Mouse (Mus musculus) CD4-positive, CD25-positive, alpha-beta regulatory T cell, adult 4 months (primary cell): ENCODE data around the gene Unc13b. TPM values are rescaled to one million over a fixed set of nuclear protein-coding genes. Genes with fewer than 3 reads are reported as not detected.

Experiments
- ATAC-seq: one replicate; pipeline ENCODE4 v1.8.0; 2017
- polyA plus RNA-seq, 2 experiments: library from polyadenylated mRNA; unstranded; fragments of 100-300 nt; shearing (Covaris generic); gene quantifications; one replicate each; pipeline ENCODE4 v1.2.1; 2017

Unc13b gene
- polyA plus RNA-seq: under 1 TPM; 0.05 to 0.29 TPM

DNA sequence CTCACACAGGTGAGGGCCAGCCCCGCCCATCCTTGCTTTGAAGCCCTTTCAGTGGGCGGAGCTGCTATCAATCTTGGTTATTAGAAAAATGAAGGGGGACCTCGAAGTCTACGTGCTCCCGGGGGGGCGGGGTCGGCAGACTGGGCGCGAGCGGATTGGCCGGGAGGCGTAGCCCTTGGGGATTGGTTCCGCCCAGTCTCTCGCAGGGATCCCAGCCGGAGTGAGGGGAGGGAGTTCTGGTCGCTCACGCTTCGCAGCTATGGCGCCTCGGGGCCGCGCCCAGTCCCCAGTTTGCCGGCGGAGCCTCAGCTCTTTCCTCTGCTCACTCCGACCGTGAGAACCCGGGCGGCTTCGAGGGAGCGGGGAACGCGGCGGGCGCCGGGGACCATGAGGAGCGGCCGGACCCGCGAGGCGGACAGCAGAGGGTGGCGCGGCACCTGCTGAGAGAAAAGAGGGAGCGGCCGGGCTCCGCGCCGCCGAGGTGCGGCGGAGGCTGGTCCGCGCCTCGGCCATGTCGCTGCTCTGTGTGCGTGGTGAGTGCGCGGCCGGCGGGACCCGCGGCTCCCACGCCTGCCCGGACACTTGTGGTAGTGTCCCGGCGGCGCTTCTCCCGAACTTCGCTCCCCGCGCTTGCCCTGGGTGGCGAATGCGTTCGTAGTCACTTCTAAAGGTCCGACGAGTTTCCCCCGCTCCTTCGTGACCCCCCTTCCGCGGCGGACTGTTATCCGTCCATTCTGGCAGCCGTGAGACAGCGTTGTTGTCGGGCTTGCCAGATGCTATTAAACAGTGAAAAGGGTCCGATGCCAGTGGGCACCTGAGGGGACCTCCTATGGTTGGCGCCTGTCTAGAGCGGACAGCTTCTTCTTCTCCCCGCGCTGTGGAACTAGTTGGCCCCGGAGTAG, at the start of gene Unc13b:
TSS of gene Unc13b (plus strand) at position 201 of the 902 bp plus-strand sequence.
- ATAC-seq: peak; percentile 95

DNA sequence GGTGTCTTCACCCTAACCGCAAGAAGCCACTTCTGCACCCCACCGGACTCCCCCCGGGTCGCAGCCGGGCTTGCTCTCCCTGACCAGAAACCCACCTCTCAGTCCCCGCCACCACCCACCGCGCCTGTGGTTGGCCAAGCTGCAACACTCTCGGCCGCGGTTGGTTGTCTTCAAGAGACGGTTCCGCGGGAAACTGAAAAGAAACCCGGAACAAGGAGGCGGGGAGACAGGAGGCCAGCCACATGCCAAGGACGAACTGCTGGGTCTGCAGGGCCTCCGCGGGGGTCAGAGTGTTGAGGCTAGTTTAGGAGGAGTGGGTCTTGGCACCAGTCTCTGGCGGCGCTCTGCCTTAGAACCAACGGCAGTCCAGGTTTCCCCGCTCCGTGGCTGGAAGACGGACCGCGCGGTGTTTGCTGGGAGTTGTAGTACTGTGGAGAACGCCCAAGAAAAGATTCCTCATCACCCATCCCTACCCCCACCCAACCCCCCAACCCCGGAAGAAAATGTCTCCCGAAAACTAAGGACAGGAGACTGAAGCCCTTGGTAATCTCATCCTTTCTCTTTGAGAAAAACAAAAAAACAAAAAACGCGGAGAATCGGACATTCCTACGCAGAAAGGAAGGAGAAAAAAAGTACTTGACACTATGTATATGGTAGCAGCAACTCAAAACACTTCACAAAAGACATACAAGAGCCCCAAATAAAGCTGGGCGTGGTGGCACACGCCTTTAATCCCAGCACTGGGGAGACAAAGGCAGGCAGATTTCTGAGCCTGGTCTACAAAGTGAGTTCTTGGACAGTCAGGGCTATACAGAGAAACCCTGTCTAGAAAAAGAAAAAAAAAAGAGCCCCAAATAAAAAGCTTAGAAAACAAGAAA, 48.4 kb upstream of the Unc13b start, which contains the start of gene Fancg:
TSS of gene Fancg (minus strand) at position 346 of the 878 bp plus-strand sequence.
- peak; percentile 92 for ATAC-seq

DNA sequence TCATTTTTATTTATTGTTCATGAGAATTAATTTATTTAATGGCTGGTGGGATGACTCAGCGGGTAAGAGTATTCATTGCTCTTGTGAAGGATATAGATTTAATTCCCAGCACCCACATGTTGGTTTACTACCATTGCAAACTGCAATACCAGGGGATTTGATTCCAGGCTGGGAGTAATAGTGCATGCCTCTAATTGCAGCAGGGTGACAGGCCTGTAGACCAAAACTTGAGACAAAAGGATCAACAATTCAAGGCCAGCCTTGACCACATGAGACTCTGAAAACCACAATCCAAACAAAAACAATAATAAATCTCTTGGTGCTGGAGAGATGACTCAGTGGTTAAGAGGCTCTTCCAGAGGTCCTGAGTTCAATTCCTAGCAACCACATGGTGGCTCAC, 46.7 kb upstream of the Unc13b start:
- ATAC-seq: no peak

DNA sequence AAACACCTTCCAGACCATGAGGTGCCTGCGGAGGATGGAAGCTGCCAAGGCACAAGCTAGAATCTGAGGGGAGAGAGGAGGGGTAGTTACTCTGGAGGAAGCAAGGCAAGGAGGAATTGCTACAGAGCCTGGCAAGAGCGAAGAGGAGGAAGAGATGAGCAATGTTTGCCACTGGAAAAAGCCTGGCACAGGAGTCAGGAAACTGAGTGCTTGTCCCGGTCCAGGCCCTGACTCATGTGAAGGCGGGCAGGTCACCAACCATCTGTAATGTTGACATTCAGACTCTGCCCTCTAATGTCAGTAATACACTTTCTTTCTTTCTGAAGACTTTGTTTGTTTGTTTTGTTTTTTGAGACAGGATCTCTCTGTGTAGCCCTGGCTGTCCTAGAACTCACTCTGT, 40.6 kb upstream of the Unc13b start:
- ATAC-seq: no peak

DNA sequence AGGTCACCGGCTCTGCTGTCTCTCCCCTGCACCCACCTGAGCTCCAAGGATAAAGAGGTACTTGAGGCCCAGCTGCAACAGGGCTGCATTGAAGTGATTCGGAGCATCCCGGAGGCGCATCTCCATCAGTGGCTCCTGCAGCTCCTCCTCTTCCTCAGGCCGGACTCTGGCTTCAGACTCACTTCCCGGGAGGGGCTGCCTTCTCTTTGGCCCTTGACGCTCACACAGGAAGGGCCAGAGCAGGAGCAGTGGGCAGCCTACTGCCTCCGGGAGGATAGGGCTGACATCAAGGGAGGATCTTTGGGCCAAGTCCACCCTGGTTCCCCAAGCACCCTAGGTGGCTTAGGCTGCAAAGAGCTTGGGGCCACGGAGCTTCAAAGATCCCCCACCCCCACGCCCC, 39.6 kb upstream of the Unc13b start:
- ATAC-seq: no peak

DNA sequence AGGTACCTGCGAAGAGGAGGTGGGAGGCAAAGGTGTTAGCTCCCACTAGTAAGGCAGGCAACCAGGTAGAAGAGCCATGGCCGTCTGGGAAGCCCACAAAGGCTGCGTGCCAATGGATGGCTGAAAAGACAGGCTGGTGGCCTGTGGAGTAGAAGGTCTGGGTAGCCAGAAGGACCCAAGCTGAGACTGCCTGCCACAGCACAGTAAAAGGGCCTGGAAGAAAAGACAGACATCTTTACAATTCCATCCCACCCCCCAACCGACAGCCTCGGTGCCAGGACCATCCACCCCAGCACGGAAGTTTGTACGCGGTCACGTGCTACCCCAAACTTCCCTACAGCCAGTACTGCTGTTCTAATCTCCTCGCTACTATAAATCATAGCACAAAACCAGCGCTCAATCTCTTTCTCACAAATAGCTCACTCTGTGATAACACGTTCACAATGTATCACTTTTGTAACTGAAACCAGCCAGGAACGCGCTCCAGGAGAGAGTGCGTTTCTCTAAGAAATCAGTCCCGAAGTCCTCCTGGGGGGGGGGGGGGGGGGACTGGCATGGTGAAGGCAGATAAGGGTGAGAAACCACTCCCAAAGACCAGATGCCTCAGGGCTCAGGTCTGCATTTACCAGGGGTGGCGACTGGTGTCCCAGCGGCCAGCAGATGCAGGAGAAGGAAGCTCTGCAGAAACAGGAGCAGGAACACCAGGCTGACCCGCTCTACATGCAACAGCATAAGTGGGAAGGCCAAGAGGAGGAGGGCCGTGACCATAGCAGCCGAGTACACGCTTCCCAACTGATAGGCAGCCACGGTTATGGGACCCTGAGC, 38.9 kb upstream of the Unc13b start:
- ATAC-seq: no peak

DNA sequence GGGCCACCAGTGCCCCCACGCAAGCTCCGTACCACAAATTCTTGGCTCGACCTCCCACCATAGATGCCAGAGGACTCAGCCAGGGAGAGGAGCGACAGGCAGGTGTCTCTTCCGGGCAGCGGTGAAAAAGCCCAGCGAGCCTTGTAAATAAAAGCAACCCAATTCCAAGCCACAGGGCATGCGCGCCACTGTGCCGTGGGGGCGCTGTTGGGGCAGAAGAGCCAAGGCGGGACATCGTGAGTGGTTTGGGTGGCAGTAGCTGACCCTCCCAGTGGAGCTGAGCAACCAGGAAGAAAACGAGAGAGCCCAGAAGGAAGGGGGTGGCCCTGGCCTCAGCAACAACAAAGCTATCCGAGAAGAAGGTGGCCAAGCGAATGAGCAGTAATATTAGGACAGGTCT, 37.9 kb upstream of the Unc13b start:
- ATAC-seq: no peak

DNA sequence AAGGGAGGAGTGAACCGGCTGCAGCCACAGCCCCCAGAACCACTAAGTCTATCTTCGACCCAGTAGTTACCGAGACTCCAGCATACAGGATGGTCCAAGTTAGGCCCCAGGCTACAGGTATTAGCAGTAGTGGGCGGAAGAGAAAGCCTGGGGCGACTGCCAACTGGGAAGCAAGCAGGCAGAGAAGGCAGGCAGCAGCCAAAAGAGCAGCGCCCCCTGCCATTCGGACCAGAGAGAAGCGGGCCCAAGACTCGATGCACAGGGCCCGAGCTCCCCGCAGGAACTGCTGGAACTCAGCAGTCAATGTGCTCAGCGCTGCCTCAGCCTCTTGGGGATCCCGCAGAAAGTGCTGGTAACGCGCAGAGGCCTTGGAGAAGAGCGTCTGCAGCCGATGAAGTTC, 37.4 kb upstream of the Unc13b start:
- ATAC-seq: no peak

DNA sequence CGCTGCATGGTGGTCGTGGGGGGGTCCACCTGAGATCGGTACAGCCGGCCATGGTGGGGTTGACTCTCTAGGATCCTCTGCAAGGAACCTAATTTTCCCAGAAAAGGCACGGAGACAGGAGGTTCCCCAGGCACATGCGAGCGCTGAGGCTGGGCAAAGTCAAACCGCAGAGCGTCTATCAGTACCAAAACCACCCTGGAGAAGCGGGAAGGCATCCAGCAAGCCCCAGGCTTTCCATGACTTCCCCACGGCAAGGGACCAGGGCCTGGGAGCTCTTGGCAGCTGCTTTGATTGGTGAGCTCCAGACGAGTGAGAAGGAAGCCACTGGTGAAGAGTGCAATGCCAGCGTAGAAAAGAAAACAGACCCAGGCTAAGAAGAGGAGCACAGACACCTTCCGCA, 34.1 kb upstream of the Unc13b start:
- no peak for ATAC-seq

DNA sequence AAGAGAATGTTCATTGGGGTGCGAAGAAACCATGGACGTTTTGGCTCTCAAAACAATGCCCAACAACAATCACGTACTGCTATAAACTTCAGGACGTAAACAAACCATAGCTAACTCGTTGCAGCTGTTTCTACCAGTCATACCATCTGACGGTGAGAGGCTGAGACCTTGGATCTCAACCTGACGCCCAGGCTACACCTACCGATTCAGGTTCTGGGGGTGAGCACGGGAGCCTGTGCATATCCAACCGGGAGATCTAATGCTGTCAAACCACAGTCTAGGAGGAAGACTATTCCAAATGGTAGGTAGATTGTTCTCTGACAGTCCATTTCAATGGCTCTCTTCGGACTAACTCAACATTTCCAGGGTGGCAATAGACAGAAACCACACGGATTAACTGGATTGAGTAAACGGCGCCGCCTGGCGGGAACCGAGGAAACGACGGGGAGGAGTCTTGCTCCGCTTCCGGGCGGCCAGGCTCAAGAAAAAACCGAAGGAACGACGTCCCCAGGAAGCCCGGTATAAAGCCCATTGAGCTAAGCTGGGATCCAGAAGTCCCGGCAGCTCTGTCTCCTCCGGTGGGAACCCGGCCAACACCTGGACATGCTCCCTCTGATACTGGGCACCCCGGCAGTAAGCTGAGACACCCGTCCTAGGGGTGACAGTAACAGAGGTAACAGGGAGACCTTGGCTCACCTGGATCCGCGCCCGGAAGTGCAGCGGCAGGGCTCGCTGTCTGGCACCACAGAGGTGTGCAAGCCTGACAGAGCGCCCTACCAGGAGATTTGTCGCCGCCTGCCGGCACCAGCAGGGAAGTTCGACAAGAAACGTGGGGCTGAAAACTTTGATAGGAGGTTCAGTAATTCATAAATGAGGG, 33.4 kb upstream of the Unc13b start, which contains the start of gene Pigo:
TSS of gene Pigo (minus strand) at position 736 of the 877 bp plus-strand sequence.
- peak; percentile 95 for ATAC-seq

DNA sequence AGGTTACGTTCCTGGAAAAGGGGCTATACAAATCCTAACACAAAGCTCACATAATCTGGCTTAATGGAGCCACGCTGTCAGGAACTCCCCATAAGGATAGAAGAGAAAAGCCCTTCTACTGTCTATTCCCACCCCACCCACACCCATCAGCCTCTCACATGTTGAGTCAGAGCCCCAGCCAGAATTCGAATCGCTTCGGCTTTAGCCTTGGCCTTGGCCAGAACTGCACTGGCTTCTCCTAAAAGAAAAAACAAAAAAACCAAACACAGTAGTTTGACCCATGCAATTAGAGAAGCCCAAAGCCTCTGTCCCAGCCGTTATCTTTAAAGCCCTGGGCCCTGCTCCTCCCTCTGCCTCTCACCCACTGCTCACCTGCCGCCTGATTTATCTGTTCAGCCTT, 29.6 kb upstream of the Unc13b start:
- ATAC-seq: no peak

DNA sequence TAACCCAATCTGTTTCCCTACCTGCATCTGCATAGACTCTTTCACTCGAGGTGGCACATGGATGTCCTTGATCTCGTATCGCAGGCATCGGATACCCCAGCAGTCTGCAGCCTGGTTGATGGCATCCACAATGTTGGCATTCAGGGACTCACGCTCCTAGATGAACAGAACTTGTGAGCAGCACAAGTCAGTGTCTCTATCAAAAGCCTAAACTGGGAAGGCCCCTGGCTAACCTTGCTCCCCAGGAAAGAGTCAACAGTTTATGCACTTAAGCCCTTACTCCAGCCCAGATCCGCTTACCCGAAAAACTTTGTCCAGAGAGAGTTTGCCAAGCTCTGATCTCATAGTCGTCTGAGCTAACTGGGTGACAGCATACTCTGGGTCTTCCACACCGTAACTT, 29.0 kb upstream of the Unc13b start:
- ATAC-seq: no peak

DNA sequence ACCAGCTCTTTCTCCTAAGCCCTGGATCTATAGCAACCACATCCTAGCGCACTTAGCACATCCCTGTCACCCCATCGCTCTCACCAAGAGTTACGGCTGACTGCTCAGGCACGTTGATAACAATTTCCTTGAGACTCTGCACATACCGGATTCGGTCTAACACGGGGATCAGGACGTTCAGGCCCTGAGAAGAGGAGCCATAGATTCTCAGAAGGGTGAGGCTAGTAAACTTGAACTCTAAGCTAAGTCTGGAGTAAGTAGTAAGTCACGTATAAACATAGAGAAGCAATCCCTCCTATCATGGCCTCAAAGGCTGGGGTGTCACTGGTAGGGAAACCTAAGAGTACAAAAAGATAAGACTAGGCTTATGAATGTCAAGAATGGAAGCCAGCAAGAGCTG, 28.4 kb upstream of the Unc13b start:
- ATAC-seq: no peak

DNA sequence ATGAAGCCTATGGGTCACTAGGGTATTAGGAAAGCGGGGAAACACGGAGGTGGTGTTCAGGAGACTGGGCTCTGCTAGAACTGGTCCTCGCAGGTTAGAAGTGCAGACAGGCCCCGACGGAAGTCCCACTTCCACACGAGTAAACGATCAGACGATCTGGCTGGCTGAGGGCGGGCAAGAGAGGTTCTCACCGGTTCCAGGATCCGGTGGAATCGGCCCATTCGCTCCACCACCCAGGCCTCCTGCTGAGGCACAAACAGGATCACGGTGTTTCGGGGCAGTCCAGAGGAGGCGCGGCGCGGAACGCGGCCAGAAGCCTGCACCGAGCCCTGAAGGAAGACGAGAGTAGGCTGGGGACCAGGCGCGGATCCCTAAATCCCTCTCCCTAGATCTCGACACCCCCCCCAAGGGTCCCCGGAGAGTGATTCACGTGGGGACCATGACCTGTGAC, 27.9 kb upstream of the Unc13b start:
- peak; percentile 44 for ATAC-seq

DNA sequence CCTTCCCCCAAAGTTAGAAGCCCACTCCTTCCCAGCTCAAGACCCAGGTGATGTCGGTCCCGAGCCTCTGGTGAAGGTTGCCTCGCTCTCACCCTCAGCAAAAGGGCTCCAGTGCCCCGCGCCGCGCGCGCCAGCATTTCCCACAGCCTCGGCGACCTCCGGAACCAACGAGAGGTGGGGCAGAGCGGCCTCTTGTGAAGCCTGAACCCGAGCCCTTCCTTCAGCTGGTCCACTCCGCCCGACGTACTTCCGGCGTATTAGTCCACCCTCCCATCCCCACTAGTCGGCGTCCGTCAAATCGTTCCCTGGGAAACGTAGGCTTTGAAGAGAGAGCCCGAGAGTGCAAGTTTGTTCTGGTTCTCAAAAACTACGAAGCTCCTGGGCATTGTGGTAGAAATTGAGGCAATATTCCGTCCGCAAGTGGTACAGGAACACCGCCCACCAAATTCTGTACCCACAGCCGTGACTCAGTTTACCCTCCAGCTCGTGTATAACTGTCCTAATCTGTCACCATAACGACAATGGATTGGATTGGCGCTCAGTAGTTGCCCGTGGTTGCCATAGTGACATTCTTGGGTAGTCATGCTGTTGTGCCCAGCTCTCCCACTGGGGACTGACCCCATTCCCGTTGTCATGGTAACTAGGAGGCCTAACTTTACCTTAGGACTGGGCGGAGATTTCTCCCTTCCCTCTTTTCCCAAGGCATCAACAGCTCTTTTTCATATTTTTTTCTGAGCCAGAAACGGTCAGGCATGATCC, 27.3 kb upstream of the Unc13b start, which contains the start of gene Stoml2:
TSS of gene Stoml2 (minus strand) at position 474 of the 759 bp plus-strand sequence.
- peak; percentile 96 for ATAC-seq

DNA sequence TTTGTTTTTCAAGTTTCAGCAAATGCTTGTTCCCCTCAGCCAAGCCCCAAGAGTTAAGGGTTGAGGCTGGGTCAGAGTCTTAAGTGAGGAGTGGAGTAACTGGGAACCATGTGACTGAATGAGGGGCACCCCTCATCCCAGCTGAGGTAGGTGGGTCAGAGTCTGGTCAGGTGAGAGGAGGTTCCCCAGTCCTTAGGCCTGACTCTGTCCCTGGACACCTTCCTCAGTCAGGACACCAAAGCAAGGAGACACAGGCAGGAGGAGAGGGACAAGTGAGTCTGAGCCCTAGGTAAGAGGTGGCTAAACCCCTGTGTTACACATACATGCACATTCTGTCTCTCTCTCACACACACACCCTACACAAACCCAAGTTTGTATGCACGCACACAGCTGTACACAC, 26.3 kb upstream of the Unc13b start:
- ATAC-seq: no peak

DNA sequence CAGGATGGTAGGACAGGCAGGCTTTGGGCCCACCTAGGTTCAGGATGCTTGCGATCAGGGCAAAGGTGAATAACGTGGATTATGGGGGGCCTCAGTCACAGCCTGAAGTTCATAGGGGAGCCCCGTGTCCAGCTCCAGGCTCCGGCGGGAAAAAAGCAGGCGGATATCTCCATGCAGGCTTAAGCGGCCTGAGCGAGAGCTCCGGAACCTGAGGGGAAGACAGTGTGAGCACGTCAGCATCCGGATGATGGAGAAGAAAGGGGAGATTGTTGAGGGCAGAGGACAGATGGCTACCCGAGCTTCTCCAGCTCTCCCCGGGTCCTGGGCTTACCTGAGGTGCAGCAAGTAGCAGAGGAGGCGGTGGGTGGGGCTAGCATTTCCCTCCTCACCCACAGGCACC, 25.3 kb upstream of the Unc13b start:
- no peak for ATAC-seq

DNA sequence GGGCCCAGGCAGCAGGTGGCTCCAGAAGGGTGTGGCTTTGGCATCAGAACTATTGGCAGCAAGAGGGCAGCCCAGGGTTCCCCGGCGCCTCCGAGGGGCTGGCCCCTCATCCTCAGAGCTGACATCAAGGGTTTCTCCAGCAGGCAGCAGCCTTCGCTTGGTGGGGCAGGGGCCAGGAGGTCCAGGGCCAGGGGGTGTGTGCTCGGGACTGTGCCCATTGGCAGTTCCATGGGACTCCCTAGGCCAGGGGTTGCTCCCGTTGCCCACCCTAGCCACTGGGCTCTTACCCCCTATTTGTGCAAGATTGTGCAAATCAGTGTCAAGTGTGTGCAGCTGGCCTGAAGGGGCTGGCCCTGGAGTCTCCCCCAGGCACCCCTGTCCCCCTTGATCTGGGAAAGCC, 22.9 kb upstream of the Unc13b start:
- no peak for ATAC-seq

DNA sequence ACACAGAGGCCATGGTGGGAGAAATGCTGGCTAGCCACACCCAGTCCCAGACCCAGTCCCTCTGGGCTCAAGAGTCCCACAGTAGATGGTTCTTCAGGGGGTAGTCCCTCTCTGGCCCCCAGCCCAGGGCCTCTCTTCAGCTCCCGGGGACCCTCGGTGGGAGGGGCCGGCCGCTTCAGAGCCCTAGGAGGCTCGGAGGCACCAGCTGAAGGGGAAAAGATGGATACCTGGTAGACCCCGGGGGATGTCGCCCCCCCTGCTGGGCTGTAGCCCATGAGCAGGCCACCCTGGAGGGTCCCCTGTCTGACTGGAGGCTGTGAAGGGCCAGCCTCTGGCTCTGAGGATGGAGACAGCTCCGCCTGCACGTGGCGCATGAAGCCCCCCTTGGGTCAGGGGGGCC, 22.4 kb upstream of the Unc13b start:
- no peak for ATAC-seq

DNA sequence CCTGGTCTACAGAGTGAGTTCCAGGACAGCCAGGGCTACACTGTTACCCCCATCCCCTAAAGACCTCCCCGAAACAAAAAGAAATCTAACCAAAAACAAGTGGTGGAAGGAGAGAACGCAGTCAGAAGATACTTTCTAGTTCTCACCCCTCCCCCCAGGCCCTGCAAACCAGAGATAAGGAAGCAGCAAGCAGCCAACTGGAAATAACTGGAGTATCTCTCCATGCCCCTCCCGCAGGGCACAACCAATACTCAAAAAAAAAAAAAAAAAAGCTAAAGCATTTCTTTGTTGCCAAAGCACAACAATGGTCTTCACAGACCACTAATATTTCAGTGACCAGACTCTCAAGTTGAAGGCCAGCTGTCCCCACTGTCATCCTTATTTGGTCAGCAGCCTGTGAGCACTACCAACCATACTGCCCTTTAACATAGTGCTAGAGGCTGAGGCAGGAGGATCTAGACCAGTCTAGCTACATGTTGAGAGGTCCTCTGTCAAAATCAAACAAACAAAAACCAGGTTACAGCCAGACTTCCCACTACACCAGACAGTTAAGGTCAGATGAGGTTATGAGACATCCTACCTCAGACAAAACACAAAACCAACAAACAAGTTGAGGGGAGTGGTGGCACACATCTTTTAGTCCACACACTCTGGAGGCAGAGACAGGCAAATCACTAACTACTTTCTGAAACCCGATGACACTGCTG, 20.7 kb upstream of the Unc13b start:
- no peak for ATAC-seq
